Mouse (Mus musculus) liver, embryonic 14.5 days (tissue): ENCODE measurements around the gene F11r. TPM values are rescaled to one million over a fixed set of nuclear protein-coding genes. Genes with fewer than 3 reads are reported as not detected.

Experiments
- ATAC-seq: fragments of 200-750 bp; cut with Nextera tagmentation; 2 replicates; pipeline ENCODE4 v1.8.0; 2017; ENCODE audit warnings: moderate number of reproducible peaks, mild to moderate bottlenecking, moderate library complexity; ENCODE audit not compliant: insufficient read depth
- DNase-seq, 3 experiments: peaks; one replicate each; pipeline ENCODE4 v3.0.0-alpha.2; 2012 to 2013; ENCODE audit warnings: low read depth in 3 of 3, low spot score in 3 of 3
- H3K27ac ChIP-seq: fragments of 300-500 bp; sonication (generic); 2 replicates; pipeline ENCODE4 v1.5.1; 2014; ENCODE audit warnings: moderate library complexity, mild to moderate bottlenecking, control low read depth, inconsistent platforms
- H3K27me3 ChIP-seq: fragments of 300-500 bp; sonication (generic); 2 replicates; pipeline ENCODE4 v1.6.1; 2014; ENCODE audit warnings: mild to moderate bottlenecking, low read length, moderate library complexity; ENCODE audit not compliant: control insufficient read depth, insufficient read depth
- H3K36me3 ChIP-seq: fragments of 300-500 bp; sonication (generic); replicated peaks from 2 replicates; pipeline ENCODE4 v1.6.1; 2014; ENCODE audit warnings: low read depth; ENCODE audit not compliant: control insufficient read depth, insufficient read depth
- H3K4me1 ChIP-seq, 2 experiments: fragments of 200-500 bp in 1 of 2; fragments of 300-500 bp in 1 of 2; sonication (generic) in 1 of 2; replicated peaks; 2 replicates each; pipeline ENCODE4 v1.6.1; 2012 to 2014; ENCODE audit warnings: antibody characterized with exemption in 1 of 2, inconsistent platforms in 1 of 2, low read length in 1 of 2; ENCODE audit not compliant: control insufficient read depth in 2 of 2, insufficient read depth in 2 of 2
- H3K4me2 ChIP-seq: fragments of 300-500 bp; sonication (generic); 2 replicates; pipeline ENCODE4 v1.6.1; 2014; ENCODE audit warnings: low read depth, mild to moderate bottlenecking, control low read depth, moderate library complexity
- H3K4me3 ChIP-seq, 2 experiments: fragments of 200-500 bp in 1 of 2; fragments of 300-500 bp in 1 of 2; sonication (generic) in 1 of 2; 2 replicates each; pipeline ENCODE4 v1.5.1; 2012 to 2014; ENCODE audit warnings: low read depth in 2 of 2, low read length in 2 of 2, mild to moderate bottlenecking in 2 of 2, control low read depth in 1 of 2, inconsistent platforms in 1 of 2, moderate library complexity in 1 of 2; ENCODE audit not compliant: insufficient read depth in 1 of 2
- H3K9ac ChIP-seq: fragments of 300-500 bp; sonication (generic); replicated peaks from 2 replicates; pipeline ENCODE4 v1.6.1; 2014; ENCODE audit warnings: mild to moderate bottlenecking, control low read depth, moderate library complexity
- H3K9me3 ChIP-seq: fragments of 300-500 bp; sonication (generic); 2 replicates; pipeline ENCODE4 v1.6.1; 2016; ENCODE audit warnings: low read length, mixed read lengths; ENCODE audit not compliant: control insufficient read depth
- CTCF ChIP-seq: IDR thresholded peaks from 2 replicates; pipeline ENCODE4 v1.5.1; 2016; ENCODE audit warnings: antibody characterized with exemption, low read depth, control low read depth
- EP300 ChIP-seq: IDR thresholded peaks from 2 replicates; pipeline ENCODE4 v1.6.1; 2016; ENCODE audit warnings: antibody characterized with exemption, low read depth
- WGBS: fragments of 180-500 bp; shearing (Covaris S2); extraction: QIAGEN DNeasy Blood & Tissue Kit; methylation state at CpG from one replicate; pipeline ENCODE4 v1.1.7; 2014; ENCODE audit not compliant: insufficient replicate concordance; 5-methylcytosine and 5-hydroxymethylcytosine counted together
- polyA plus RNA-seq, 2 experiments: library from polyadenylated mRNA; depleted of rRNA in 1 of 2; stranded (reverse) in 1 of 2; unstranded in 1 of 2; fragments of >200 nt; fragmentation: Nextera tagmentation in 1 of 2; extraction: Ambion mirVana in 1 of 2; gene quantifications; 2 replicates each; pipeline versions ENCODE4 v1.2.1 to v1.2.3; 2012 to 2014

F11r gene
- polyA plus RNA-seq, 2 experiments, result 11.9 to 13.6 TPM

- Histone ChIP-seq H3K9me3 (peaks cover 5% of the 10 kb centered on the region; the same call in 1 of the 2 replicates), H3K27me3 (no peaks in the 10 kb centered on the region), H3K4me1 (no peaks in the 10 kb centered on the region), H3K9ac (no peak overlapping the region), H3K4me2 (no peak overlapping the region), H3K4me3 (no peak overlapping the region), H3K27ac (no peak overlapping the region), H3K36me3 (no peaks in the 10 kb centered on the region)
- TF ChIP-seq EP300, result no peak
- TF ChIP-seq CTCF, result no peak
- ATAC-seq, result no peak
- DNase-seq, result no peak
- 84% methylated on average over 13 of the region's 13 CpGs for WGBS
Measured at GRCm38 (mm10) chr1:171494241-171494640, 56.9 kb downstream of the F11r start.

GRCm38 (mm10) chr1:171495371-171495770, 58.0 kb downstream of the F11r start:
- WGBS, result 63% methylated on average over 6 of the region's 6 CpGs

GRCm38 (mm10) chr1:171499856-171500255, 62.5 kb downstream of the F11r start:
- H3K9me3 ChIP-seq, result no peaks in the 10 kb centered on the region
- H3K27ac ChIP-seq, result no peak overlapping the region
- H3K9ac ChIP-seq, result no peak overlapping the region
- DNase-seq (no peak), ATAC-seq (no peak)
- WGBS, result 60% methylated on average over 5 of the region's 5 CpGs
- H3K4me1 ChIP-seq, result peaks cover 4 to 9% of the 10 kb centered on the region in 2 experiments
- TF ChIP-seq CTCF (no peak), EP300 (no peak)
- no peak overlapping the region for H3K4me2 ChIP-seq
- H3K27me3 ChIP-seq, result no peaks in the 10 kb centered on the region
- H3K36me3 ChIP-seq, result no peaks in the 10 kb centered on the region
- no peak overlapping the region for H3K4me3 ChIP-seq

More at GRCm38 (mm10) chr1:171495371-171495770, 58.0 kb downstream of the F11r start:
- ATAC-seq, result no peak
- H3K4me3 ChIP-seq, result no peak overlapping the region
- H3K27me3 ChIP-seq, result no peaks in the 10 kb centered on the region
- peaks cover 5% of the 10 kb centered on the region; the same call in 1 of the 2 replicates for H3K9me3 ChIP-seq
- no peak overlapping the region for H3K4me2 ChIP-seq
- no peak for TF ChIP-seq CTCF
- no peak for TF ChIP-seq EP300
- H3K9ac ChIP-seq, result no peak overlapping the region
- DNase-seq, result no peak
- no peak overlapping the region for H3K27ac ChIP-seq
- no peaks in the 10 kb centered on the region for H3K4me1 ChIP-seq
- no peaks in the 10 kb centered on the region for H3K36me3 ChIP-seq

DNA sequence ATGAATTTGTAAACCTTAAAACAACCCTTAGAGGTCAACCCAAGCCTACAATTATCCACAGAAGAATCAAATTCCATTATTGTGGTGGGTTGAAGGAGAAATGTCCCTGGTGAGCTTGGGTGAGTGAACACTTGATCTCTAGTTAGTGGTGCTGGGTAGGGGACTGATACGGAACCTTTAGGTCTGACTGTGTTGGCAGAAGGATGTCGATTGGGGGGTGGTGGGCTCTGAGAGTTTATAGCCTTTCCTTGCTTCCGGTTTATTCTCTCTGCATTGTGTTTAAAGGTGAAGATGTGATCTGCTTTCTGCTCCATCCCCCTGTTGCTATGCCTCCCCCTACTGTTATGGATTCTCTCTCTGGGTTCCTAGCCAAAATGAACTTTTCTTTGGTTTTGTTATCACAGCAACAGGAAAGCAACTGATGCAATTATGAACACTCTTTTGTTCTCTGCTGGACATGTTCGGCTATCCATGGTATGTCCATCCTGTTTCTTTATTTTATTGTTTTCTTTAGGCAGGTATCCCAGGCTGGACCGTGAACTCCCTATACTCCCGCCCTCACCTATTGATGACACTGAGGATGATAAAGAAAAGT, 63.8 kb downstream of the F11r start:
- H3K9ac ChIP-seq, result no peak overlapping the region
- no peak for TF ChIP-seq CTCF
- no peak for TF ChIP-seq EP300
- H3K27ac ChIP-seq, result no peak overlapping the region
- H3K4me3 ChIP-seq, result no peak overlapping the region
- ATAC-seq, result no peak
- H3K4me1 ChIP-seq, result peaks cover 5 to 10% of the 10 kb centered on the region in 2 experiments
- H3K36me3 ChIP-seq, result no peaks in the 10 kb centered on the region
- no peaks in the 10 kb centered on the region for H3K9me3 ChIP-seq
- H3K27me3 ChIP-seq, result no peaks in the 10 kb centered on the region
- H3K4me2 ChIP-seq, result no peak overlapping the region
- WGBS, result 45% methylated on average over 6 of the region's 6 CpGs
- DNase-seq, result no peak

DNA sequence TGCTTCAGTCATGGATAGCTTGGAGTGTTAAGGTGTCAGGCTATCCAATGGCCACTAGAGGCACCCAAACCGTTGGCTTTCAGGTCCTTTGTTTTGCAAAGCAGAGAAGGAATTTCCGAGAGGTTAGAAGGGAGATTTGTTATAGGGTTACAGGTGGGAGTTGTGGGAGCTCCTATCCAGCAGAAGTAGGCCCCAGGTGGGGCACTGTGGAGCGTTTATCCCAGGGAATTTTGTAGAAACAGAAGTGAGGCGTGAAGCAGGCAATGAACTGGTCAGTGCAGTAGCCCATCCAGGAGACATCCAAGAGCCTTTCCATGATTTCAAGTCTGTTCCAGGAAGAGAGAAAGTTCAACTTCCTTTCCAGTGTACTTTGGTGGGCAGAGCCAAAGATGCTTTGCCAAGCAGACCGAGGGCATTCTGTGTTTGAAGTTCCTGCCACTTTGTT, 64.3 kb downstream of the F11r start:
- TF ChIP-seq EP300 (no peak), CTCF (peak; percentile 59)
- no peaks in the 10 kb centered on the region for H3K27me3 ChIP-seq
- WGBS, result 9% methylated on average over 5 of the region's 5 CpGs
- DNase-seq, result no peak
- peaks cover 5 to 10% of the 10 kb centered on the region in 2 experiments for H3K4me1 ChIP-seq
- H3K4me2 ChIP-seq, result peak overlapping the region; percentile 44
- no peak overlapping the region; the same call in 1 of the 2 replicates for H3K27ac ChIP-seq
- no peak for ATAC-seq
- H3K9me3 ChIP-seq, result no peaks in the 10 kb centered on the region
- no peak overlapping the region for H3K4me3 ChIP-seq
- no peaks in the 10 kb centered on the region for H3K36me3 ChIP-seq
- no peak overlapping the region; the same call in 1 of the 2 replicates for H3K9ac ChIP-seq
